Mouse (Mus musculus): ENCODE data around the gene Chit1. TPM values are rescaled to one million over a fixed set of nuclear protein-coding genes. Genes with fewer than 3 reads are reported as not detected.
A peak's percentile ranks its signal among the peaks of the same experiment; 100 is the strongest.

Gene Chit1
- polyA plus RNA-seq, 1 experiment from 2014 or later: not detected

- 35% methylated on average over 8 of the region's 8 CpGs for WGBS
These were observed 40.9 kb upstream of the Chit1 start for GRCm38 (mm10) chr1:134070099-134070669.

GRCm38 (mm10) chr1:134071411-134072018 lies 39.5 kb upstream of the Chit1 start:
- no peaks in the 10 kb centered on the region for H3K27me3 ChIP-seq (replicated peaks; ENCODE audit: control insufficient read depth, insufficient read depth, low read length)
- peaks cover 3% of the 10 kb centered on the region; the same call in 1 of the 2 replicates for H3K36me3 ChIP-seq (ENCODE audit: control insufficient read depth, insufficient read depth)
- peaks cover 48% of the 10 kb centered on the region for H3K4me1 ChIP-seq (replicated peaks; ENCODE audit: control insufficient read depth, insufficient read depth, low read length)
- ATAC-seq: peak; percentile 52
- 8% methylated on average over 10 of the region's 10 CpGs for WGBS
- no peak overlapping the region for H3K4me3 ChIP-seq (replicated peaks; ENCODE audit: low read length)
- 0 out of 2 replicates have a peak overlapping the region, but pooled peaks have one; percentile 32 for H3K9ac ChIP-seq (replicated peaks; ENCODE audit: low read depth, low read length)
- H3K4me2 ChIP-seq (ENCODE audit: low read length): no peak overlapping the region
- H3K27ac ChIP-seq (ENCODE audit: low read length): peak overlapping the region; percentile 83
- no peaks in the 10 kb centered on the region for H3K9me3 ChIP-seq (ENCODE audit: control insufficient read depth, low read length)

More at GRCm38 (mm10) chr1:134070099-134070669, 40.9 kb upstream of the Chit1 start:
- Histone ChIP-seq H3K4me3 (replicated peaks; ENCODE audit: low read length) (no peak overlapping the region), H3K27me3 (replicated peaks; ENCODE audit: control insufficient read depth, insufficient read depth, low read length) (no peaks in the 10 kb centered on the region), H3K4me1 (replicated peaks; ENCODE audit: control insufficient read depth, insufficient read depth, low read length) (peaks cover 40% of the 10 kb centered on the region), H3K4me2 (ENCODE audit: low read length) (no peak overlapping the region), H3K9me3 (ENCODE audit: control insufficient read depth, low read length) (no peaks in the 10 kb centered on the region), H3K36me3 (ENCODE audit: control insufficient read depth, insufficient read depth) (peaks cover 3% of the 10 kb centered on the region; the same call in 1 of the 2 replicates), H3K27ac (ENCODE audit: low read length) (peak overlapping the region; percentile 83), H3K9ac (replicated peaks; ENCODE audit: low read depth, low read length) (no peak overlapping the region)
- no peak for ATAC-seq

- no peak overlapping the region for H3K27ac ChIP-seq (ENCODE audit: low read length)
- WGBS: 77% methylated on average over 6 of the region's 6 CpGs
- no peaks in the 10 kb centered on the region for H3K9me3 ChIP-seq (ENCODE audit: control insufficient read depth, low read length)
- H3K9ac ChIP-seq (replicated peaks; ENCODE audit: low read depth, low read length): no peak overlapping the region
- H3K4me1 ChIP-seq (replicated peaks; ENCODE audit: control insufficient read depth, insufficient read depth, low read length): peaks cover 47% of the 10 kb centered on the region
- no peak overlapping the region for H3K4me3 ChIP-seq (replicated peaks; ENCODE audit: low read length)
- H3K27me3 ChIP-seq (replicated peaks; ENCODE audit: control insufficient read depth, insufficient read depth, low read length): no peaks in the 10 kb centered on the region
- H3K36me3 ChIP-seq (ENCODE audit: control insufficient read depth, insufficient read depth): peaks cover 3% of the 10 kb centered on the region; the same call in 1 of the 2 replicates
- H3K4me2 ChIP-seq (ENCODE audit: low read length): no peak overlapping the region
- ATAC-seq: no peak
These were observed 37.9 kb upstream of the Chit1 start for GRCm38 (mm10) chr1:134073061-134073564.

- H3K4me3 ChIP-seq (replicated peaks; ENCODE audit: low read length): no peak overlapping the region
- H3K4me2 ChIP-seq (ENCODE audit: low read length): no peak overlapping the region
- no peaks in the 10 kb centered on the region for H3K27me3 ChIP-seq (replicated peaks; ENCODE audit: control insufficient read depth, insufficient read depth, low read length)
- 91% methylated on average over 1 of the region's 1 CpGs for WGBS
- ATAC-seq: no peak
- peaks cover 3% of the 10 kb centered on the region; the same call in 1 of the 2 replicates for H3K36me3 ChIP-seq (ENCODE audit: control insufficient read depth, insufficient read depth)
- peaks cover 50% of the 10 kb centered on the region for H3K4me1 ChIP-seq (replicated peaks; ENCODE audit: control insufficient read depth, insufficient read depth, low read length)
- H3K9me3 ChIP-seq (ENCODE audit: control insufficient read depth, low read length): no peaks in the 10 kb centered on the region
- H3K27ac ChIP-seq (ENCODE audit: low read length): no peak overlapping the region
- H3K9ac ChIP-seq (replicated peaks; ENCODE audit: low read depth, low read length): no peak overlapping the region
These were observed 37.4 kb upstream of the Chit1 start for GRCm38 (mm10) chr1:134073658-134074057.

DNA sequence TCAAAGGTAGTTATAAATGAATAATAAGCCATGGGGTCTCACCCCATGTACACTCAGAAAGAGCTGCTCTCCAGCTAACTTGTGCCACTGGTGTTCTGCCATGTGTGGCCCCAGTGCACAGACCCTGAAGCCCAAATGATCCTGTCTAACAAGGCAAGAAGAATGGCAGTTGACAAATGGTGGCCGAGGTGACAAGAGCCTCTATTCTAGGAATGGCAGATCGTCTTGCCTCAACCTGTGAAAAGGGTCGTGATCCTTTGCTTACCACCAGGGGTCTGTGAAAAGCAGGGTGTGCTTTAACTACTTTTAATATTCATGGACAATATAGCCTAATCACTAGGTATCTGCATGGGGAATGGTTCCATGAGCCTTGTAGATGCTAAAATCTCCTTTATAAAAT lies 36.9 kb upstream of the Chit1 start:
- Histone ChIP-seq H3K36me3 (ENCODE audit: control insufficient read depth, insufficient read depth) (peaks cover 3% of the 10 kb centered on the region; the same call in 1 of the 2 replicates), H3K9me3 (ENCODE audit: control insufficient read depth, low read length) (no peaks in the 10 kb centered on the region), H3K9ac (replicated peaks; ENCODE audit: low read depth, low read length) (no peak overlapping the region), H3K27ac (ENCODE audit: low read length) (no peak overlapping the region), H3K4me2 (ENCODE audit: low read length) (no peak overlapping the region), H3K4me1 (replicated peaks; ENCODE audit: control insufficient read depth, insufficient read depth, low read length) (peaks cover 50% of the 10 kb centered on the region), H3K4me3 (replicated peaks; ENCODE audit: low read length) (no peak overlapping the region), H3K27me3 (replicated peaks; ENCODE audit: control insufficient read depth, insufficient read depth, low read length) (no peaks in the 10 kb centered on the region)
- ATAC-seq: no peak
- 35% methylated on average over 3 of the region's 3 CpGs for WGBS

DNA sequence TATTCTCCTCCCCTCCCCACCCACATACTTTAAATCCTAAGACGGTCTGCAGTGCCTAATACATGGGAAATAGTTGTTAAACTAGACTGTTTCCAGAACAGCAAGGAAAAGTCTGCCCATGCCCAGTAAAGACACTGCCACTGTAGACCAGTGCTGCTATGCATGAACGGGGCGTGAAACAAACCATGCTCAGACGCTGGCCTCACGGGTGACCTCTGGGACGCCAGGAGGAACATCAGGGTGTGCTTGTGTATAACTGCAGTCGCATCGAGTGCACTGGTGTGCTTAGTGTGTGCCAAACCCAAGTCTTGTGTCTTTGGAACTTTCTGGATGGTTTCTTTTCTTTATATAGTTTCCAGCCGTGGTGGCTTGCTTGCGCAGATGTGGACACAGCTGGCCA lies 36.4 kb upstream of the Chit1 start:
- H3K4me3 ChIP-seq (replicated peaks; ENCODE audit: low read length): no peak overlapping the region
- H3K36me3 ChIP-seq (ENCODE audit: control insufficient read depth, insufficient read depth): peaks cover 3% of the 10 kb centered on the region; the same call in 1 of the 2 replicates
- no peak for ATAC-seq
- H3K4me1 ChIP-seq (replicated peaks; ENCODE audit: control insufficient read depth, insufficient read depth, low read length): peaks cover 54% of the 10 kb centered on the region
- 82% methylated on average over 10 of the region's 10 CpGs for WGBS
- peak overlapping the region; percentile 24 for H3K4me2 ChIP-seq (ENCODE audit: low read length)
- no peak overlapping the region for H3K9ac ChIP-seq (replicated peaks; ENCODE audit: low read depth, low read length)
- H3K9me3 ChIP-seq (ENCODE audit: control insufficient read depth, low read length): no peaks in the 10 kb centered on the region
- no peaks in the 10 kb centered on the region for H3K27me3 ChIP-seq (replicated peaks; ENCODE audit: control insufficient read depth, insufficient read depth, low read length)
- peak overlapping the region; percentile 25; the same call in 1 of the 2 replicates for H3K27ac ChIP-seq (ENCODE audit: low read length)

DNA sequence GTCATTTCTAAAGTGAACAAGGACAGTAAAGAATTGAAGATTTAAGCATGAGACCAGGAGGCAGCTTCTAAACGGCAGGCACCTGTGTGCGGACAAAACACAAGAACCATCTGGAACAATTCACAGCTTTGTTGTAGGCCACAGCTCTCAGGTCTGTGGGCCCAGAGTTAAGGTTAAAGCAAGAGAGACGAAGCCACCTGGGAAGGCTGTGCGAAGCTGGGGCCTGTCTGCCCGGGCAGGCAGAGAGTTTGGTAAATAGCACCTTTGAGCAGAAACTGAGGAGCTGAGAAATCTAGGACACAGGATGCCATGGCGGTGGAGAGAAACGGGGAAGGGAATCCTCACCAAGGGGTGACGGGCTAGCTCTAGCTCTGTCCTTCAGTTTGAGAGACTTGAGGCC lies 35.5 kb upstream of the Chit1 start:
- Histone ChIP-seq H3K4me2 (ENCODE audit: low read length) (peak overlapping the region; percentile 54), H3K9ac (replicated peaks; ENCODE audit: low read depth, low read length) (peak overlapping the region; percentile 38), H3K9me3 (ENCODE audit: control insufficient read depth, low read length) (no peaks in the 10 kb centered on the region), H3K27ac (ENCODE audit: low read length) (peak overlapping the region; percentile 27; the same call in 1 of the 2 replicates), H3K36me3 (ENCODE audit: control insufficient read depth, insufficient read depth) (peaks cover 3% of the 10 kb centered on the region; the same call in 1 of the 2 replicates), H3K4me3 (replicated peaks; ENCODE audit: low read length) (peak overlapping the region; percentile 88), H3K4me1 (replicated peaks; ENCODE audit: control insufficient read depth, insufficient read depth, low read length) (peaks cover 57% of the 10 kb centered on the region), H3K27me3 (replicated peaks; ENCODE audit: control insufficient read depth, insufficient read depth, low read length) (no peaks in the 10 kb centered on the region)
- 72% methylated on average over 8 of the region's 8 CpGs for WGBS
- no peak for ATAC-seq

- Histone ChIP-seq H3K4me1 (replicated peaks; ENCODE audit: control insufficient read depth, insufficient read depth, low read length) (peaks cover 44% of the 10 kb centered on the region), H3K4me3 (replicated peaks; ENCODE audit: low read length) (peak overlapping the region; percentile 88), H3K27ac (ENCODE audit: low read length) (peak overlapping the region; percentile 67), H3K36me3 (ENCODE audit: control insufficient read depth, insufficient read depth) (peaks cover 3% of the 10 kb centered on the region; the same call in 1 of the 2 replicates), H3K9ac (replicated peaks; ENCODE audit: low read depth, low read length) (peak overlapping the region; percentile 38), H3K9me3 (ENCODE audit: control insufficient read depth, low read length) (no peaks in the 10 kb centered on the region), H3K4me2 (ENCODE audit: low read length) (peak overlapping the region; percentile 54), H3K27me3 (replicated peaks; ENCODE audit: control insufficient read depth, insufficient read depth, low read length) (no peaks in the 10 kb centered on the region)
- WGBS: 0% methylated on average over 2 of the region's 2 CpGs
- no peak for ATAC-seq
These were observed 34.3 kb upstream of the Chit1 start for GRCm38 (mm10) chr1:134076789-134077188.

- no peak for ATAC-seq
These were observed 33.5 kb upstream of the Chit1 start for GRCm38 (mm10) chr1:134077389-134078060.

More at GRCm38 (mm10) chr1:134077389-134078060, 33.5 kb upstream of the Chit1 start:
- H3K4me1 ChIP-seq (replicated peaks; ENCODE audit: control insufficient read depth, insufficient read depth, low read length): peaks cover 44% of the 10 kb centered on the region
- H3K4me3 ChIP-seq (replicated peaks; ENCODE audit: low read length): peak overlapping the region; percentile 88
- H3K27me3 ChIP-seq (replicated peaks; ENCODE audit: control insufficient read depth, insufficient read depth, low read length): no peaks in the 10 kb centered on the region
- peaks cover 3% of the 10 kb centered on the region; the same call in 1 of the 2 replicates for H3K36me3 ChIP-seq (ENCODE audit: control insufficient read depth, insufficient read depth)
- no peaks in the 10 kb centered on the region for H3K9me3 ChIP-seq (ENCODE audit: control insufficient read depth, low read length)
- 12% methylated on average over 14 of the region's 14 CpGs for WGBS
- H3K9ac ChIP-seq (replicated peaks; ENCODE audit: low read depth, low read length): peak overlapping the region; percentile 84
- peak overlapping the region; percentile 54 for H3K4me2 ChIP-seq (ENCODE audit: low read length)
- peak overlapping the region; percentile 41 for H3K27ac ChIP-seq (ENCODE audit: low read length)
